Mouse (Mus musculus): ENCODE data around the gene Ppm1a. TPM values are rescaled to one million over a fixed set of nuclear protein-coding genes. Genes with fewer than 3 reads are reported as not detected.

The Ppm1a gene
- polyA plus RNA-seq, 1 experiment: 216 TPM

Other genes with a start within 250 kb of the Ppm1a start
- gene Pcnx4, start 221.1 kb upstream of the Ppm1a start, polyA plus RNA-seq (2012; ENCODE audit: insufficient read depth, insufficient read length, missing spikeins): 3.5 and 5.7 TPM in 2 replicates
- not detected in 2 replicates for gene Gm4756, start 107.8 kb upstream of the Ppm1a start, polyA plus RNA-seq (2012; ENCODE audit: insufficient read depth, insufficient read length, missing spikeins)
- 377 and 379 TPM in 2 replicates for gene Dhrs7, start 92.5 kb upstream of the Ppm1a start, polyA plus RNA-seq (2012; ENCODE audit: insufficient read depth, insufficient read length, missing spikeins)
- gene Six6, start 182.4 kb downstream of the Ppm1a start, polyA plus RNA-seq (2012; ENCODE audit: insufficient read depth, insufficient read length, missing spikeins): not detected in 2 replicates
- gene 4930447C04Rik, start 183.3 kb downstream of the Ppm1a start, polyA plus RNA-seq (2012; ENCODE audit: insufficient read depth, insufficient read length, missing spikeins): 1.4 TPM in 1 of 2 replicates, not detected in the other